Mouse (Mus musculus) ES-Bruce4 (cell line): ENCODE measurements at regions not wholly inside any gene's neighbourhood (a gene's known extent, or its start where the extent isn't known, plus 50 kb on each side); places are given as distances from the start of the nearest gene placed in this dataset.
"Not testable (repeated sequence)": the region's sequence is repeated elsewhere in the genome, so short reads cannot be mapped to it uniquely, and the experiment has no call there.

Experiments used
- H3K27ac ChIP-seq: 2 replicates; pipeline ENCODE4 v1.5.1; 2012; ENCODE audit warnings: low read length, inconsistent platforms; ENCODE audit not compliant: insufficient read depth
- H3K27me3 ChIP-seq: 2 replicates; pipeline ENCODE4 v1.6.1; 2012; ENCODE audit warnings: mild to moderate bottlenecking, low read length, inconsistent platforms; ENCODE audit not compliant: control insufficient read depth, poor library complexity, insufficient read depth, severe bottlenecking
- H3K36me3 ChIP-seq: 2 replicates; pipeline ENCODE4 v1.6.1; 2012; ENCODE audit warnings: inconsistent platforms, mild to moderate bottlenecking, low read length, moderate library complexity; ENCODE audit not compliant: control insufficient read depth, poor library complexity, insufficient read depth, severe bottlenecking
- H3K4me1 ChIP-seq: one replicate; pipeline ENCODE4 v1.8.1; 2011; ENCODE audit warnings: low read length; ENCODE audit not compliant: control insufficient read depth, insufficient read depth
- H3K4me3 ChIP-seq: 2 replicates; pipeline ENCODE4 v1.5.1; 2011; ENCODE audit warnings: low read depth, mild to moderate bottlenecking, low read length
- H3K9ac ChIP-seq: 2 replicates; pipeline ENCODE4 v1.6.1; 2012; ENCODE audit warnings: low read depth, mild to moderate bottlenecking, inconsistent platforms; ENCODE audit not compliant: poor library complexity, severe bottlenecking
- H3K9me3 ChIP-seq: replicated peaks from 2 replicates; pipeline ENCODE4 v1.6.1; 2012; ENCODE audit warnings: mild to moderate bottlenecking, low read length, inconsistent platforms; ENCODE audit not compliant: control insufficient read depth, poor library complexity, insufficient read depth, severe bottlenecking
- CTCF ChIP-seq: IDR thresholded peaks from one replicate; pipeline ENCODE4 v1.8.1; 2011; ENCODE audit warnings: low read depth, low read length
- EP300 ChIP-seq: IDR thresholded peaks from 2 replicates; pipeline ENCODE4 v1.6.1; 2011; ENCODE audit warnings: low read depth, low read length; ENCODE audit not compliant: insufficient read depth
- POLR2A ChIP-seq: IDR thresholded peaks from one replicate; pipeline ENCODE4 v1.8.1; 2011; ENCODE audit warnings: low read length; ENCODE audit not compliant: insufficient read depth

- H3K27me3 ChIP-seq = no peaks in the 10 kb centered on the region
- no peak for TF ChIP-seq POLR2A
- no peaks in the 10 kb centered on the region for H3K36me3 ChIP-seq
- no peak overlapping the region for H3K9ac ChIP-seq
- no peak overlapping the region for H3K27ac ChIP-seq
- H3K4me1 ChIP-seq = no peaks in the 10 kb centered on the region
- no peaks in the 10 kb centered on the region for H3K9me3 ChIP-seq
- H3K4me3 ChIP-seq = no peak overlapping the region
Measured at GRCm38 (mm10) chr16:12706907-12707306, 402.6 kb upstream of the Ercc4 start.

GRCm38 (mm10) chr16:12721368-12721767, 388.1 kb upstream of the Ercc4 start:
- not testable (repeated sequence) for H3K27ac ChIP-seq, H3K4me1 ChIP-seq, H3K36me3 ChIP-seq, H3K9me3 ChIP-seq, H3K4me3 ChIP-seq, H3K27me3 ChIP-seq, H3K9ac ChIP-seq

GRCm38 (mm10) chr16:12726043-12726442, 383.4 kb upstream of the Ercc4 start:
- Histone ChIP-seq H3K9me3 (no peaks in the 10 kb centered on the region), H3K4me3 (no peak overlapping the region), H3K9ac (no peak overlapping the region), H3K27me3 (no peaks in the 10 kb centered on the region), H3K36me3 (no peaks in the 10 kb centered on the region), H3K27ac (no peak overlapping the region), H3K4me1 (no peaks in the 10 kb centered on the region)
- TF ChIP-seq CTCF (no peak), POLR2A (no peak), EP300 (no peak)

- not testable (repeated sequence) for H3K9ac ChIP-seq, H3K4me3 ChIP-seq, H3K36me3 ChIP-seq, H3K4me1 ChIP-seq, H3K27ac ChIP-seq, H3K27me3 ChIP-seq, H3K9me3 ChIP-seq
Measured at GRCm38 (mm10) chr16:12730167-12730730, 379.2 kb upstream of the Ercc4 start.

GRCm38 (mm10) chr16:12731588-12731987, 377.9 kb upstream of the Ercc4 start:
- H3K9ac ChIP-seq = no peak overlapping the region
- no peaks in the 10 kb centered on the region for H3K27me3 ChIP-seq
- no peak overlapping the region for H3K27ac ChIP-seq
- H3K4me3 ChIP-seq = no peak overlapping the region
- no peaks in the 10 kb centered on the region for H3K9me3 ChIP-seq
- no peak for TF ChIP-seq POLR2A
- no peak for TF ChIP-seq EP300
- no peak for TF ChIP-seq CTCF
- no peaks in the 10 kb centered on the region for H3K36me3 ChIP-seq
- no peaks in the 10 kb centered on the region for H3K4me1 ChIP-seq

- Histone ChIP-seq H3K36me3 (no peaks in the 10 kb centered on the region), H3K4me3 (no peak overlapping the region), H3K27me3 (no peaks in the 10 kb centered on the region), H3K9me3 (no peaks in the 10 kb centered on the region), H3K27ac (no peak overlapping the region), H3K9ac (no peak overlapping the region), H3K4me1 (no peaks in the 10 kb centered on the region)
- no peak for TF ChIP-seq EP300
- TF ChIP-seq POLR2A = no peak
- no peak for TF ChIP-seq CTCF
Measured at GRCm38 (mm10) chr16:12742472-12742871, 367.0 kb upstream of the Ercc4 start.

GRCm38 (mm10) chr16:12753181-12753580, 356.3 kb upstream of the Ercc4 start:
- no peaks in the 10 kb centered on the region for H3K4me1 ChIP-seq
- no peak overlapping the region for H3K9ac ChIP-seq
- peaks cover 7% of the 10 kb centered on the region for H3K9me3 ChIP-seq
- TF ChIP-seq EP300 = no peak
- TF ChIP-seq POLR2A = no peak
- no peak for TF ChIP-seq CTCF
- H3K36me3 ChIP-seq = no peaks in the 10 kb centered on the region
- no peak overlapping the region for H3K4me3 ChIP-seq
- H3K27me3 ChIP-seq = no peaks in the 10 kb centered on the region
- H3K27ac ChIP-seq = no peak overlapping the region
